Comparison of ENCODE assay signal across 17 mouse cellular contexts in genomic region chr17:27459241-27459640, GRCm38 (mm10).
A peak's percentile ranks its signal among the peaks of the same experiment; 100 is the strongest.
DNase-seq lines count a peak whose midpoint lies in the region; ATAC-seq and TF ChIP-seq lines count a peak whose summit lies in the region.
"Had no signal": no experiment of that assay in that cellular context is flagged by ENCODE, and none has a peak within 500 bp of the region (broad histone marks: within the 10 kb centered on the region; RNA-seq: fewer than 3 reads in every experiment).

No protein-coding gene starts in this region.

- peaks cover 71% of the 10 kb centered on the region for H3K4me1 ChIP-seq in cerebellum, adult 2 months (ENCODE audit: control insufficient read depth, insufficient read depth, low read length)
- H3K4me1 ChIP-seq in testis, adult 2 months (ENCODE audit: control insufficient read depth, insufficient read depth, low read length): no peaks in the 10 kb centered on the region
- H3K4me1 ChIP-seq: embryonic facial prominence, embryonic 12.5 days; heart, embryonic 12.5 days had no signal

- ATAC-seq in cerebellum, adult (ENCODE audit: insufficient number of reproducible peaks, low FRiP score, low TSS enrichment): no peak
- ATAC-seq: activated CD4-positive, CD25-positive, alpha-beta regulatory T cell, adult 4 months; forebrain, postnatal 0 days; intestine, embryonic 16.5 days; Patski had no signal

- no peak overlapping the region for H3K4me3 ChIP-seq in cerebellum, adult 2 months (replicated peaks; ENCODE audit: insufficient read depth, low read depth, low read length)
- peak overlapping the region; percentile 79 for H3K4me3 ChIP-seq in testis, adult 2 months (ENCODE audit: control insufficient read depth, low read depth, low read length)
- H3K4me3 ChIP-seq: embryonic facial prominence, embryonic 12.5 days; forebrain, embryonic 12.5 days; heart, embryonic 12.5 days; hindbrain, embryonic 10.5 days; hindbrain, embryonic 15.5 days had no signal

- 22% methylated on average over 3 of the region's 3 CpGs for WGBS in cerebellum, adult 2 months

- H3K36me3 ChIP-seq in testis, adult 2 months (ENCODE audit: control insufficient read depth, insufficient read depth, low read length): no peaks in the 10 kb centered on the region
- H3K36me3 ChIP-seq: embryonic facial prominence, embryonic 12.5 days; forebrain, embryonic 12.5 days; heart, embryonic 12.5 days; hindbrain, embryonic 10.5 days; hindbrain, embryonic 15.5 days had no signal

- H3K27ac ChIP-seq in cerebellum, adult 2 months (ENCODE audit: insufficient read depth, low read length): peak overlapping the region; percentile 79
- H3K27ac ChIP-seq in testis, adult 2 months (ENCODE audit: control insufficient read depth, insufficient read depth, low read depth, low read length): no peak overlapping the region
- H3K27ac ChIP-seq: embryonic facial prominence, embryonic 12.5 days; forebrain, embryonic 12.5 days; hindbrain, embryonic 10.5 days; hindbrain, embryonic 15.5 days had no signal

- no peak for TF ChIP-seq CTCF in cerebellum, adult 2 months (IDR thresholded peaks at IDR 0.05; ENCODE audit: borderline replicate concordance, insufficient read depth, low read depth, low read length)
- TF ChIP-seq CTCF in testis, adult 2 months (IDR thresholded peaks at IDR 0.05; ENCODE audit: control insufficient read depth, insufficient read depth, insufficient replicate concordance, low read depth, low read length): no peak

- no peaks in the 10 kb centered on the region for H3K27me3 ChIP-seq in cerebellum, adult 2 months (ENCODE audit: control insufficient read depth, insufficient read depth, low read length)
- no peaks in the 10 kb centered on the region for H3K27me3 ChIP-seq in testis, adult 2 months (ENCODE audit: control insufficient read depth, insufficient read depth, low read length)
- H3K27me3 ChIP-seq: embryonic facial prominence, embryonic 12.5 days; hindbrain, embryonic 15.5 days had no signal

- no peak for TF ChIP-seq POLR2A in cerebellum, adult 2 months (IDR thresholded peaks at IDR 0.05; ENCODE audit: borderline replicate concordance, insufficient read depth, low read length)
- no peak for TF ChIP-seq POLR2A in testis, adult 2 months (IDR thresholded peaks at IDR 0.05; ENCODE audit: control insufficient read depth, low read depth, low read length)

- DNase-seq in cerebellum, adult 2 months: peak; percentile 69 to 71
- DNase-seq in testis, postnatal 10 days (ENCODE audit: low spot score): no peak
- DNase-seq in cerebellum, postnatal 25 days: peak; percentile 70 to 76
- no peak for DNase-seq in urinary bladder, adult 18-20 months (ENCODE audit: low spot score in 2 of 2)
- DNase-seq: adrenal gland, postnatal 14 days; forebrain, postnatal 0 days; gastrocnemius, postnatal 25 days had no signal

Comparison
In these comparisons a context has a peak if more than half of its experiments do, and no peak if none do; other contexts are left out.
1. DNase-seq: peak in cerebellum, adult 2 months (2 of 2) and cerebellum, postnatal 25 days (2 of 2); none in testis, postnatal 10 days (single experiment) and urinary bladder, adult 18-20 months (0 of 2).